Comparison of ENCODE assay signal across 16 mouse cellular contexts in the genomic region with DNA sequence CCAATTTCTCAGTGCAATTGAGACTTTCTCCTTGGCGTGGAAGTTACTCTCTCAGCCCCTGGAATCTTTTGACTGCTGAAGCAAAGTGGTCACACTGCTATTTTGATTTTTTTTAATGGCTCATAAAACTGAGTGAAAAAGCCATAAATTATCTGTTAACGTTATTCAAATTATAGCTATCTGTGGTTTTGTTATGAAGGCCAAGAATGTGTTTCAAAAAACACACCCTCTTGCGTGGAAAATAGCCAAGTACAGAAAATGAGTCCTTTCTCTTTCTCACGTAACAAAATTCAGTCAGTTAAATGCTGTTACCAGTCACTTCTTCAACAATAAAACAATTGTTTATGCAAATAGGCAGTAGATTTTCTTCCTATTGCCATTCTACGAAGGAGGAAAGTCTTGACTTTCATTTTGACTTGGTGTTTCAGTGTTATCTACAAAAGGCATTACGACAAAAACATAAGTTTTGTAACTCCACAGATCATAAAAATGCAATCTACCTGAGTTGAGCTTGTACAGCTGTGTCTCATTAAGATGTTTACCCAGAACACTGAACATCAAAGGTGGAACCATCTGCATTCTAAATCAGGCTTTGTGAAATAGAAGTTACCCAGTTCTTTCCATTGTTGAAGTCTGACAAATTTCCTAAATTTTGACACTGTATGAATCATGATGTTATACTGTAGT.
DNase-seq lines count a peak whose midpoint lies in the region; ATAC-seq and TF ChIP-seq lines count a peak whose summit lies in the region.
"Had no signal": no experiment of that assay in that cellular context is flagged by ENCODE, and none has a peak within 500 bp of the region (broad histone marks: within the 10 kb centered on the region; RNA-seq: fewer than 3 reads in every experiment).

No protein-coding gene starts in this region.

- H3K4me3 ChIP-seq in heart, postnatal 0 days (ENCODE audit: low read depth, low read length): no peak overlapping the region
- no peak overlapping the region for H3K4me3 ChIP-seq in heart, embryonic 10.5 days
- H3K4me3 ChIP-seq: forebrain, embryonic 15.5 days; midbrain, embryonic 12.5 days; neural tube, embryonic 15.5 days had no signal

- H3K9ac ChIP-seq in heart, postnatal 0 days (replicated peaks; ENCODE audit: low read depth, low read length): no peak overlapping the region
- H3K9ac ChIP-seq: forebrain, embryonic 15.5 days; midbrain, embryonic 12.5 days; neural tube, embryonic 15.5 days had no signal

- H3K4me2 ChIP-seq in heart, postnatal 0 days (ENCODE audit: low read depth, low read length): 0 out of 2 replicates have a peak overlapping the region, but pooled peaks have one; percentile 21
- H3K4me2 ChIP-seq: forebrain, embryonic 15.5 days; midbrain, embryonic 12.5 days; neural tube, embryonic 15.5 days had no signal

- no peak for DNase-seq in heart, postnatal 0 days (ENCODE audit: low spot score)
- DNase-seq in heart, embryonic 10.5 days (ENCODE audit: low spot score): no peak
- DNase-seq in MN1 (ENCODE audit: low spot score): peak; percentile 5
- peak; percentile 62 for DNase-seq in forelimb bud, embryonic 11.5 days (ENCODE audit: low read depth, low spot score)
- DNase-seq in skeletal muscle tissue, adult 2 months (ENCODE audit: low read depth, low spot score): peak; percentile 11
- no peak for DNase-seq in layer of hippocampus, adult 9-10 months (ENCODE audit: low spot score)
- DNase-seq: adrenal gland, adult 8-10 months; cerebellum, postnatal 25 days; heart, adult 11 months; lung, adult 18-20 months; lung, postnatal 36 days; thymus, postnatal 14 days had no signal

- ATAC-seq in heart, postnatal 0 days (ENCODE audit: insufficient read depth, low read depth): no peak
- no peak for ATAC-seq in inflammation-experienced regulatory T-cells, adult 6 months
- ATAC-seq: forebrain, embryonic 15.5 days had no signal

- H3K27me3 ChIP-seq in heart, postnatal 0 days (ENCODE audit: control insufficient read depth, insufficient read depth, low read length): no peaks in the 10 kb centered on the region
- H3K27me3 ChIP-seq in heart, embryonic 10.5 days (ENCODE audit: insufficient read depth, poor library complexity, severe bottlenecking): no peaks in the 10 kb centered on the region
- H3K27me3 ChIP-seq: forebrain, embryonic 15.5 days; midbrain, embryonic 12.5 days; neural tube, embryonic 15.5 days had no signal

- H3K9me3 ChIP-seq in heart, postnatal 0 days (replicated peaks; ENCODE audit: control insufficient read depth, low read length): no peaks in the 10 kb centered on the region
- no peaks in the 10 kb centered on the region for H3K9me3 ChIP-seq in heart, embryonic 10.5 days
- H3K9me3 ChIP-seq: forebrain, embryonic 15.5 days; midbrain, embryonic 12.5 days; neural tube, embryonic 15.5 days had no signal

- no peaks in the 10 kb centered on the region for H3K4me1 ChIP-seq in heart, postnatal 0 days (ENCODE audit: control insufficient read depth, insufficient read depth)
- no peaks in the 10 kb centered on the region for H3K4me1 ChIP-seq in heart, embryonic 10.5 days
- H3K4me1 ChIP-seq: forebrain, embryonic 15.5 days; midbrain, embryonic 12.5 days; neural tube, embryonic 15.5 days had no signal

- TF ChIP-seq EP300 in heart, postnatal 0 days (IDR thresholded peaks at IDR 0.05; ENCODE audit: low read depth): no peak

- WGBS in heart, postnatal 0 days: 56% methylated on average over 6 of the region's 6 CpGs
- WGBS in heart, embryonic 10.5 days: 78% methylated on average over 6 of the region's 6 CpGs

- H3K27ac ChIP-seq in heart, postnatal 0 days (ENCODE audit: low read depth): no peak overlapping the region
- H3K27ac ChIP-seq in heart, embryonic 10.5 days: no peak overlapping the region
- H3K27ac ChIP-seq: forebrain, embryonic 15.5 days; midbrain, embryonic 12.5 days; neural tube, embryonic 15.5 days had no signal

- no peaks in the 10 kb centered on the region for H3K36me3 ChIP-seq in heart, postnatal 0 days (replicated peaks; ENCODE audit: control insufficient read depth, insufficient read depth, low read length)
- no peaks in the 10 kb centered on the region for H3K36me3 ChIP-seq in heart, embryonic 10.5 days
- H3K36me3 ChIP-seq: forebrain, embryonic 15.5 days; midbrain, embryonic 12.5 days; neural tube, embryonic 15.5 days had no signal

- TF ChIP-seq CTCF in heart, postnatal 0 days (IDR thresholded peaks at IDR 0.05; ENCODE audit: low read depth): no peak

Comparison
In these comparisons a context has a peak if more than half of its experiments do, and no peak if none do; other contexts are left out.
1. DNase-seq: peak in MN1 (single experiment), forelimb bud, embryonic 11.5 days (single experiment) and skeletal muscle tissue, adult 2 months (single experiment); none in heart, postnatal 0 days (single experiment), heart, embryonic 10.5 days (single experiment) and layer of hippocampus, adult 9-10 months (single experiment).